Mouse (Mus musculus): ENCODE data around the gene Mpp1.
A peak's percentile ranks its signal among the peaks of the same experiment; 100 is the strongest.

Mpp1 gene

DNA sequence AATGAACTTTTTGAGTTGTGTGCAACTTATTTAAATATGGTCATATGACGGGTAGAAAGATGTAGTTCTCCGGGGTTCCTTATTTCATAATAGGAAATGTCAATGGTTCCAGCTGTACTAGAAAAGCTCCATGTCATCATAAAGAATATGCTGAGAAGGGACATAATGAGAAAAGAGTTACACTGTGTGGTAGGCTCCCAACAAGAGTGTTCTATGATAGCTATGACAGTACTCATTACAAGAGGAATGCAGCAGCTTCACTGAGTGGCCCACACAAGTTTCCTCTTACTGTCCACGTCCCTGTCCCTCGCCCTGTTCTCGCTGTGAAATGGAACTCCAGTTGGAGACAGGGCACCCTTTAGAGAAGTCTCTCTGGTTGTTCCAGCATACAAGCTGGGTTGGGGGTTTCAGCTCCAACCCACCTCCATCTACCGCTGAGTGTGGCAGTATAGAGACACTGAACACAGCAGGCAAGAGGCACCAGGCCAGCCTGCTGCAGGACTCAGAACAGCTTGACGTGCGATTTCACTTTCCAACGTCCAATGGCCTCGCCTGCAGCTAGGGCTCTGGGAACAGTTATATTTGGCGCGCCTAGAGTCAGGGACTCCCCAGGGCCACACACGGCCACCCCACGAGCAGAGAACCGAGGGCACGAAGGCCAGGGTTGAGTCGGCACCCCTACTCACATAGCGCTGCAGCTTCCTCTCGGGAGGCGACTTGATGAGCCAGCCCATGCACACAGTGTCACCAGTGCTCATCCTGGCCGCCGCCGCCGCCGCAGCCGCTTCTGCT, 46.6 kb downstream of the Mpp1 start:
- DNase-seq (ENCODE audit: low read depth): peak; percentile 25

DNA sequence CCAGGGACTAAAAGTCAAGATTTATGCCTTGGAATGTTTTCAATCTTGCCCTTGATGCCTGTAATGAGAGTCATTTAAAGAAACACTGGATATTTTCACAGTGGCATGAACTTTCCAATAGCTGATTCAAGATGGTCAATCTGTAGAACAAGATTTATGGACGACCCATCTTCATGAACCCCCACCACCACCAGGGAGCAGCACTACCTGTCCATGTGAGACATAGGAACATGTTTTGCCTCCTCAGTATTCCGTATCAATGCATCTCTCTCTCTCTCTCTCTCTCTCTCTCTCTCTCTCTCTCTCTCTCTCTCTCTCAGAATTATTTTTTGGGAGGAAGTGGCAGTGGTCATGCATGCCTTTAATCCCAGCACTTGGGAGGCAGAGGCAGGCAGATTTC, 48.5 kb downstream of the Mpp1 start:
- DNase-seq (ENCODE audit: low read depth): peak; percentile 48

Data from 416B (cell line).